27 mouse cellular contexts compared by ENCODE assay signal in the genomic region with DNA sequence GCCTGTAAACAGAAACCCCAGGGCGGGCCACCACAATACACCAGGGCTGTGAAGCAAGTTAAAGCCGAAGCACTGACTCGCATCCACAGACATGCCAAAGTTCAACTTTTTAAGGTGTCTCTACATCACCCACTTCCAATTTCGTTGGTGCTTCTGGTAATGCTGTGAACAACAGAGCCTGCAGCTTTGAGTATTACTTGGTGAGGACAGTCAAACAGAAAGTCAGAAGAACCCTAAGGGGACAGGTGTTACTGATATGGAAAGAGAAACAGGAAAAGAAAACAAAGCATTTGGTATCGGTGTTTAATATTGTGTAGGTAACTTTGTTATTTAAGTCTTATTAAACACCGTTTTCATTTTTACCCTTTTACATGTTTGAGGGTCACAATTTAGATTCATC. TPM values are rescaled to one million over a fixed set of nuclear protein-coding genes. Genes with fewer than 3 reads are reported as not detected.
"Had no signal": no experiment of that assay in that cellular context is flagged by ENCODE, and none has a peak within 500 bp of the region (broad histone marks: within the 10 kb centered on the region; RNA-seq: fewer than 3 reads in every experiment).

No protein-coding gene starts in this region.

- H3K27me3 ChIP-seq: embryonic facial prominence, embryonic 12.5 days; forebrain, embryonic 13.5 days; forebrain, embryonic 15.5 days had no signal

- H3K36me3 ChIP-seq: embryonic facial prominence, embryonic 10.5 days; embryonic facial prominence, embryonic 12.5 days; embryonic facial prominence, embryonic 13.5 days; embryonic facial prominence, embryonic 15.5 days; forebrain, embryonic 10.5 days; forebrain, embryonic 12.5 days; forebrain, embryonic 15.5 days; heart, embryonic 10.5 days had no signal

- H3K4me1 ChIP-seq: embryonic facial prominence, embryonic 12.5 days; embryonic facial prominence, embryonic 15.5 days; heart, embryonic 10.5 days had no signal

- H3K9ac ChIP-seq: embryonic facial prominence, embryonic 12.5 days; embryonic facial prominence, embryonic 13.5 days; embryonic facial prominence, embryonic 15.5 days; forebrain, embryonic 12.5 days; forebrain, embryonic 13.5 days; forebrain, embryonic 15.5 days; forebrain, postnatal 0 days had no signal

- H3K27ac ChIP-seq: embryonic facial prominence, embryonic 10.5 days; embryonic facial prominence, embryonic 12.5 days; embryonic facial prominence, embryonic 13.5 days; embryonic facial prominence, embryonic 15.5 days; forebrain, embryonic 10.5 days; forebrain, embryonic 12.5 days; forebrain, embryonic 13.5 days; forebrain, embryonic 15.5 days; gastrocnemius, adult 2 months; heart, adult 2 months; heart, embryonic 10.5 days had no signal

- H3K4me2 ChIP-seq: embryonic facial prominence, embryonic 12.5 days; embryonic facial prominence, embryonic 13.5 days; embryonic facial prominence, embryonic 15.5 days; forebrain, embryonic 12.5 days; forebrain, embryonic 13.5 days; forebrain, embryonic 15.5 days had no signal

- H3K9me3 ChIP-seq: embryonic facial prominence, embryonic 10.5 days; embryonic facial prominence, embryonic 12.5 days; embryonic facial prominence, embryonic 13.5 days; embryonic facial prominence, embryonic 15.5 days; forebrain, embryonic 10.5 days; forebrain, embryonic 12.5 days; forebrain, embryonic 13.5 days; forebrain, embryonic 15.5 days; heart, embryonic 10.5 days had no signal

- H3K4me3 ChIP-seq: embryonic facial prominence, embryonic 10.5 days; embryonic facial prominence, embryonic 12.5 days; embryonic facial prominence, embryonic 13.5 days; embryonic facial prominence, embryonic 15.5 days; erythroblast, embryonic 14.5 days; forebrain, embryonic 10.5 days; forebrain, embryonic 12.5 days; forebrain, embryonic 13.5 days; forebrain, embryonic 15.5 days; gastrocnemius, adult 2 months; heart, adult 2 months; heart, embryonic 10.5 days had no signal

- DNase-seq: cerebellum, postnatal 10 days; cerebellum, postnatal 14 days; cerebellum, postnatal 25 days; cerebellum, postnatal 36 days; embryo, embryonic 11 days; forebrain, postnatal 0 days; gastrocnemius, adult 2 months; gastrocnemius, postnatal 10 days; gastrocnemius, postnatal 14 days; gastrocnemius, postnatal 25 days; gastrocnemius, postnatal 36 days; heart, adult 11 months; heart, adult 18-20 months; heart, adult 2 months had no signal

RNA-seq across cellular contexts. Expression of a gene that starts 29.7 kb away (rescaled TPM):
- total RNA-seq: gastrocnemius, adult 18-20 months; gastrocnemius, adult 2 months; gastrocnemius, adult 8-10 months; gastrocnemius, postnatal 25 days; gastrocnemius, postnatal 36 days; heart, adult 18-20 months; heart, adult 2 months; heart, adult 8-10 months had no signal
- polyA plus RNA-seq: erythroblast, embryonic 14.5 days; heart, adult 2 months had no signal
